11 mouse cellular contexts compared by ENCODE assay signal in the genomic region with DNA sequence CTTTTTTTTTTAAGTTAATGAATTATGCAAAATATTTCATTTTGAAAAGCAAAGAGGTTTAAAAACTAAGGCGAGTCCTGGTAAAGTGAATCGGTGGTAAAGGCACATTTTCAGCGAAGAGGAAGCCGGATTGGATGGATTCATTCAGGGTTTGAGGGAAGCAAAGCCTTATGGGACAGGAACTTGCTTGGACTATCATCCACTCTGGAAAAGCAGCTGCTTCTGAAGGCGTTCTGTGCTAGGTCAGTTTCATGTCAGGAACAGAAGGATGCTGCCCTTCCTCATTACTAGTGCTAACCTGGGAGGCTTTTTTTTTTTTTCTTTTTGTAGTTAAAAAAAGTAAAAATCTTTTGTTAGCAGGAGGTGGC. TPM values are rescaled to one million over a fixed set of nuclear protein-coding genes. Genes with fewer than 3 reads are reported as not detected.
A peak's percentile ranks its signal among the peaks of the same experiment; 100 is the strongest.
DNase-seq lines count a peak whose midpoint lies in the region; ATAC-seq and TF ChIP-seq lines count a peak whose summit lies in the region.
"Had no signal": no experiment of that assay in that cellular context is flagged by ENCODE, and none has a peak within 500 bp of the region (broad histone marks: within the 10 kb centered on the region; RNA-seq: fewer than 3 reads in every experiment).

No protein-coding gene starts in this region.

- peaks cover 21% of the 10 kb centered on the region for H3K4me1 ChIP-seq in heart, embryonic 16.5 days (ENCODE audit: control insufficient read depth, insufficient read depth, low read length)
- H3K4me1 ChIP-seq in thymus, adult 2 months (replicated peaks; ENCODE audit: control insufficient read depth, insufficient read depth, low read length): 0 out of 2 replicates have a peak, but pooled peaks cover 2% of the 10 kb centered on the region
- H3K4me1 ChIP-seq in intestine, embryonic 16.5 days (ENCODE audit: control insufficient read depth, insufficient read depth, low read length): peaks cover 20% of the 10 kb centered on the region
- H3K4me1 ChIP-seq in stomach, embryonic 14.5 days (ENCODE audit: control insufficient read depth, insufficient read depth, low read length): peaks cover 3% of the 10 kb centered on the region; the same call in 1 of the 2 replicates
- H3K4me1 ChIP-seq in midbrain, embryonic 14.5 days (ENCODE audit: control insufficient read depth, insufficient read depth, low read length): no peaks in the 10 kb centered on the region
- H3K4me1 ChIP-seq: midbrain, embryonic 12.5 days had no signal

- ATAC-seq in heart, embryonic 16.5 days (replicated peaks; ENCODE audit: extremely low read depth, insufficient read depth, low FRiP score): no peak
- no peak for ATAC-seq in intestine, embryonic 16.5 days
- no peak for ATAC-seq in stomach, embryonic 14.5 days (ENCODE audit: insufficient number of reproducible peaks, insufficient read depth, low FRiP score, low read depth)
- no peak for ATAC-seq in midbrain, embryonic 14.5 days (ENCODE audit: low FRiP score, low TSS enrichment)
- ATAC-seq: hindbrain, embryonic 16.5 days had no signal

- H3K27me3 ChIP-seq in heart, embryonic 16.5 days (ENCODE audit: control insufficient read depth, insufficient read depth, low read length): no peaks in the 10 kb centered on the region
- H3K27me3 ChIP-seq in thymus, adult 2 months (ENCODE audit: control insufficient read depth, insufficient read depth, low read length): no peaks in the 10 kb centered on the region
- no peaks in the 10 kb centered on the region for H3K27me3 ChIP-seq in intestine, embryonic 16.5 days (replicated peaks; ENCODE audit: control insufficient read depth, insufficient read depth, low read length)
- H3K27me3 ChIP-seq in stomach, embryonic 14.5 days (ENCODE audit: control insufficient read depth, insufficient read depth, low read length): no peaks in the 10 kb centered on the region
- no peaks in the 10 kb centered on the region for H3K27me3 ChIP-seq in midbrain, embryonic 14.5 days (ENCODE audit: control insufficient read depth, insufficient read depth, low read length)
- H3K27me3 ChIP-seq: midbrain, embryonic 12.5 days had no signal

- no peak overlapping the region for H3K9ac ChIP-seq in heart, embryonic 16.5 days (ENCODE audit: low read length)
- H3K9ac ChIP-seq in intestine, embryonic 16.5 days (ENCODE audit: low read depth, low read length): 0 out of 2 replicates have a peak overlapping the region, but pooled peaks have one; percentile 57
- 0 out of 2 replicates have a peak overlapping the region, but pooled peaks have one; percentile 21 for H3K9ac ChIP-seq in stomach, embryonic 14.5 days (replicated peaks; ENCODE audit: low read depth, low read length)
- H3K9ac ChIP-seq in midbrain, embryonic 14.5 days (replicated peaks; ENCODE audit: low read length): no peak overlapping the region
- H3K9ac ChIP-seq: midbrain, embryonic 12.5 days had no signal

- no peak overlapping the region for H3K4me2 ChIP-seq in heart, embryonic 16.5 days (ENCODE audit: low read depth, low read length)
- peak overlapping the region; percentile 56 for H3K4me2 ChIP-seq in intestine, embryonic 16.5 days (ENCODE audit: low read depth, low read length)
- H3K4me2 ChIP-seq in stomach, embryonic 14.5 days (replicated peaks; ENCODE audit: low read depth, low read length): peak overlapping the region; percentile 34
- H3K4me2 ChIP-seq in midbrain, embryonic 14.5 days (ENCODE audit: low read length): no peak overlapping the region
- H3K4me2 ChIP-seq: midbrain, embryonic 12.5 days had no signal

- WGBS in heart, embryonic 16.5 days: 77% methylated on average over 5 of the region's 5 CpGs
- 7% methylated on average over 5 of the region's 5 CpGs for WGBS in thymus, adult 2 months
- WGBS in intestine, embryonic 16.5 days: 53% methylated on average over 5 of the region's 5 CpGs
- 65% methylated on average over 5 of the region's 5 CpGs for WGBS in stomach, embryonic 14.5 days
- 86% methylated on average over 5 of the region's 5 CpGs for WGBS in midbrain, embryonic 14.5 days

- no peak overlapping the region for H3K27ac ChIP-seq in heart, embryonic 16.5 days (ENCODE audit: low read length)
- H3K27ac ChIP-seq in thymus, adult 2 months (ENCODE audit: control insufficient read depth, insufficient read depth, low read length): peak overlapping the region; percentile 84
- H3K27ac ChIP-seq in intestine, embryonic 16.5 days (ENCODE audit: low read length): peak overlapping the region; percentile 88
- H3K27ac ChIP-seq in stomach, embryonic 14.5 days (ENCODE audit: low read length): peak overlapping the region; percentile 87; the same call in 1 of the 2 replicates
- no peak overlapping the region for H3K27ac ChIP-seq in midbrain, embryonic 14.5 days (replicated peaks; ENCODE audit: low read depth, low read length)
- H3K27ac ChIP-seq: midbrain, embryonic 12.5 days had no signal

- TF ChIP-seq POLR2A in thymus, adult 2 months (IDR thresholded peaks at IDR 0.05; ENCODE audit: control insufficient read depth, extremely low read depth, insufficient read depth, low read length, poor library complexity): no peak

- no peak for TF ChIP-seq CTCF in thymus, adult 2 months (IDR thresholded peaks at IDR 0.05; ENCODE audit: borderline replicate concordance, control insufficient read depth, extremely low read depth, insufficient read depth, low read length, poor library complexity)

- no peaks in the 10 kb centered on the region for H3K36me3 ChIP-seq in heart, embryonic 16.5 days (ENCODE audit: control insufficient read depth, insufficient read depth)
- no peaks in the 10 kb centered on the region for H3K36me3 ChIP-seq in thymus, adult 2 months (ENCODE audit: control insufficient read depth, insufficient read depth, low read length)
- H3K36me3 ChIP-seq in intestine, embryonic 16.5 days (ENCODE audit: control insufficient read depth, insufficient read depth, low read length): no peaks in the 10 kb centered on the region
- H3K36me3 ChIP-seq in stomach, embryonic 14.5 days (ENCODE audit: control insufficient read depth, insufficient read depth, low read length): no peaks in the 10 kb centered on the region
- H3K36me3 ChIP-seq in midbrain, embryonic 14.5 days (ENCODE audit: control insufficient read depth, insufficient read depth, low read length): no peaks in the 10 kb centered on the region
- H3K36me3 ChIP-seq: midbrain, embryonic 12.5 days had no signal

- DNase-seq in heart, adult 9 months (ENCODE audit: low spot score in 2 of 2): no peak
- DNase-seq in thymus, adult 2 months: peak; percentile 34
- no peak for DNase-seq in thymus, postnatal 10 days (ENCODE audit: low spot score in 2 of 2)
- DNase-seq in left cerebral cortex, adult 11 months (ENCODE audit: low spot score): no peak
- DNase-seq in midbrain, embryonic 14.5 days: no peak
- DNase-seq: cerebellum, adult 9-11 months had no signal

- H3K9me3 ChIP-seq in heart, embryonic 16.5 days (replicated peaks; ENCODE audit: control insufficient read depth, low read length): no peaks in the 10 kb centered on the region
- H3K9me3 ChIP-seq in intestine, embryonic 16.5 days (ENCODE audit: control insufficient read depth, low read length): no peaks in the 10 kb centered on the region
- H3K9me3 ChIP-seq in stomach, embryonic 14.5 days (ENCODE audit: control insufficient read depth, low read depth, low read length): no peaks in the 10 kb centered on the region
- no peaks in the 10 kb centered on the region for H3K9me3 ChIP-seq in midbrain, embryonic 14.5 days (ENCODE audit: control insufficient read depth, low read length)
- H3K9me3 ChIP-seq: midbrain, embryonic 12.5 days had no signal

- H3K4me3 ChIP-seq in heart, embryonic 16.5 days (ENCODE audit: low read length): peak overlapping the region; percentile 39
- H3K4me3 ChIP-seq in thymus, adult 2 months (ENCODE audit: control insufficient read depth, insufficient read depth, low read length): peak overlapping the region; percentile 79
- peak overlapping the region; percentile 44 for H3K4me3 ChIP-seq in intestine, embryonic 16.5 days (ENCODE audit: low read length)
- H3K4me3 ChIP-seq in stomach, embryonic 14.5 days (ENCODE audit: low read depth, low read length): peak overlapping the region; percentile 28; the same call in 1 of the 2 replicates
- no peak overlapping the region for H3K4me3 ChIP-seq in midbrain, embryonic 14.5 days (replicated peaks; ENCODE audit: low read depth, low read length)
- H3K4me3 ChIP-seq: midbrain, embryonic 12.5 days had no signal

RNA-seq across cellular contexts. Expression of a gene that starts 34.9 kb away (rescaled TPM):
- 26.8 and 27.6 TPM in 2 replicates for polyA plus RNA-seq in heart, embryonic 16.5 days (2015; fragmentation: Nextera tagmentation; extraction: Ambion mirVana)
- 7.3 TPM in 2 replicates for polyA plus RNA-seq in thymus, adult 2 months (2012; rRNA removed)
- polyA plus RNA-seq in intestine, embryonic 16.5 days (2015; fragmentation: Nextera tagmentation; extraction: Ambion mirVana): 26.9 and 31.3 TPM in 2 replicates
- polyA plus RNA-seq in stomach, embryonic 14.5 days (2014; fragmentation: Nextera tagmentation; extraction: Ambion mirVana): 43.6 and 50.3 TPM in 2 replicates
- 44.8 and 52.6 TPM in 2 replicates for polyA plus RNA-seq in midbrain, embryonic 14.5 days (2014; fragmentation: Nextera tagmentation; extraction: Ambion mirVana)

RNA-seq across cellular contexts. Expression of a gene that starts 35.2 kb away (rescaled TPM):
- polyA plus RNA-seq in heart, embryonic 16.5 days (2015; fragmentation: Nextera tagmentation; extraction: Ambion mirVana): 9.9 and 12.3 TPM in 2 replicates
- 71.4 and 75.9 TPM in 2 replicates for polyA plus RNA-seq in thymus, adult 2 months (2012; rRNA removed)
- 21.9 and 22.2 TPM in 2 replicates for polyA plus RNA-seq in intestine, embryonic 16.5 days (2015; fragmentation: Nextera tagmentation; extraction: Ambion mirVana)
- 25.8 and 27.6 TPM in 2 replicates for polyA plus RNA-seq in stomach, embryonic 14.5 days (2014; fragmentation: Nextera tagmentation; extraction: Ambion mirVana)
- polyA plus RNA-seq in midbrain, embryonic 14.5 days (2014; fragmentation: Nextera tagmentation; extraction: Ambion mirVana): 2.7 and 3.7 TPM in 2 replicates

Comparison
In these comparisons a context has a peak if more than half of its experiments do, and no peak if none do; other contexts are left out.
1. H3K27ac ChIP-seq: peak in thymus, adult 2 months (single experiment), intestine, embryonic 16.5 days (single experiment) and stomach, embryonic 14.5 days (single experiment); none in heart, embryonic 16.5 days (single experiment) and midbrain, embryonic 14.5 days (single experiment).
2. H3K4me2 ChIP-seq: peak in intestine, embryonic 16.5 days (single experiment) and stomach, embryonic 14.5 days (single experiment); none in heart, embryonic 16.5 days (single experiment) and midbrain, embryonic 14.5 days (single experiment).
3. H3K9ac ChIP-seq: peak in intestine, embryonic 16.5 days (single experiment) and stomach, embryonic 14.5 days (single experiment); none in heart, embryonic 16.5 days (single experiment) and midbrain, embryonic 14.5 days (single experiment).